Mouse (Mus musculus) lung, adult 2 months (tissue): ENCODE measurements around the gene Fancg. TPM values are rescaled to one million over a fixed set of nuclear protein-coding genes. Genes with fewer than 3 reads are reported as not detected.

Experiments used
- DNase-seq: peaks from one replicate; pipeline ENCODE4 v3.0.0; 2022
- H3K4me1 ChIP-seq: fragments of 200-500 bp; 2 replicates; pipeline ENCODE4 v1.6.1; 2011; ENCODE audit warnings: low read length; ENCODE audit not compliant: control insufficient read depth, insufficient read depth
- H3K4me3 ChIP-seq: fragments of 200-500 bp; replicated peaks from 2 replicates; pipeline ENCODE3; 2011; ENCODE audit warnings: low read depth, mild to moderate bottlenecking, control low read depth, low read length; ENCODE audit errors: extremely low read depth
- CTCF ChIP-seq: fragments of 200-500 bp; IDR thresholded peaks from 2 replicates; pipeline ENCODE4 v1.5.1; 2011; ENCODE audit warnings: mild to moderate bottlenecking, low read length, control low read depth; ENCODE audit not compliant: insufficient read depth
- POLR2A ChIP-seq: fragments of 200-500 bp; IDR thresholded peaks from 2 replicates; pipeline ENCODE4 v1.6.1; 2011; ENCODE audit warnings: low read depth, mild to moderate bottlenecking, control low read depth, low read length, borderline replicate concordance; ENCODE audit errors: extremely low read depth
- WGBS: fragments of 180-500 bp; shearing (Covaris S2); methylation state at CpG from one replicate; pipeline ENCODE4 v1.1.7; 2018; 5-methylcytosine and 5-hydroxymethylcytosine counted together
- polyA plus RNA-seq: library from polyadenylated mRNA; depleted of rRNA; stranded (reverse); fragments of >200 nt; gene quantifications from 2 replicates; pipeline ENCODE4 v1.2.3, GENCODE M21; 2012; rRNA removed

Gene Fancg
- 9.1 and 12.8 TPM in 2 replicates for polyA plus RNA-seq

DNA sequence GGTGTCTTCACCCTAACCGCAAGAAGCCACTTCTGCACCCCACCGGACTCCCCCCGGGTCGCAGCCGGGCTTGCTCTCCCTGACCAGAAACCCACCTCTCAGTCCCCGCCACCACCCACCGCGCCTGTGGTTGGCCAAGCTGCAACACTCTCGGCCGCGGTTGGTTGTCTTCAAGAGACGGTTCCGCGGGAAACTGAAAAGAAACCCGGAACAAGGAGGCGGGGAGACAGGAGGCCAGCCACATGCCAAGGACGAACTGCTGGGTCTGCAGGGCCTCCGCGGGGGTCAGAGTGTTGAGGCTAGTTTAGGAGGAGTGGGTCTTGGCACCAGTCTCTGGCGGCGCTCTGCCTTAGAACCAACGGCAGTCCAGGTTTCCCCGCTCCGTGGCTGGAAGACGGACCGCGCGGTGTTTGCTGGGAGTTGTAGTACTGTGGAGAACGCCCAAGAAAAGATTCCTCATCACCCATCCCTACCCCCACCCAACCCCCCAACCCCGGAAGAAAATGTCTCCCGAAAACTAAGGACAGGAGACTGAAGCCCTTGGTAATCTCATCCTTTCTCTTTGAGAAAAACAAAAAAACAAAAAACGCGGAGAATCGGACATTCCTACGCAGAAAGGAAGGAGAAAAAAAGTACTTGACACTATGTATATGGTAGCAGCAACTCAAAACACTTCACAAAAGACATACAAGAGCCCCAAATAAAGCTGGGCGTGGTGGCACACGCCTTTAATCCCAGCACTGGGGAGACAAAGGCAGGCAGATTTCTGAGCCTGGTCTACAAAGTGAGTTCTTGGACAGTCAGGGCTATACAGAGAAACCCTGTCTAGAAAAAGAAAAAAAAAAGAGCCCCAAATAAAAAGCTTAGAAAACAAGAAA, at the start of gene Fancg:
Gene Fancg (minus strand): TSS at position 346 of the 878 bp plus-strand sequence.
- peak; percentile 87 for DNase-seq
- H3K4me1 ChIP-seq, result no peaks in the 10 kb centered on the region; the same call in 1 of the 2 replicates
- TF ChIP-seq CTCF (no peak), POLR2A (0 out of 2 replicates have a peak, but pooled peaks have one; percentile 8)
- H3K4me3 ChIP-seq, result peak within 1 kb of the TSS; percentile 98
- WGBS, result under 1% methylated on average over 37 of the region's 37 CpGs

DNA sequence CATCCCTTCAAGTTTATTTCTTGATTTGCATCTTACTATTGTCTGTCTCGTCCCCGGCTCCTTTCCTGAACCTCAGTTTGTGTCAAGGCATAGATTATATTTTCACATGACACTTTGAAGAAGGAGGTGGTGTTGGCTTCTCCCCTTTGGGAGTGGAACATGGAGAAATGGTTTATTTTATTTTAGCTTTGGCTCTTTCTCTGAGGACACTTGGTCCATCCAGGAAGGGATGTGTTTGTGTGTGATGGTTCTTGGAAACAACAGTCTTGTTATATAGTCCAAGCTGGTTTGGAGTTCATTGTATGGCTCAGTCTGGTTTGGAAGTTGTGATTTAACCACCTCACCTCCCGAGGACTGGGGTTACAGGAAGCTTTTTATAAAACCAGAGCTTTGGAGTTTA, 49.4 kb upstream of the Fancg start:
- WGBS, result 23% methylated on average over 3 of the region's 3 CpGs
- Histone ChIP-seq H3K4me3 (no peak overlapping the region), H3K4me1 (0 out of 2 replicates have a peak, but pooled peaks cover 2% of the 10 kb centered on the region)
- TF ChIP-seq POLR2A (no peak), CTCF (no peak)
- no peak for DNase-seq

DNA sequence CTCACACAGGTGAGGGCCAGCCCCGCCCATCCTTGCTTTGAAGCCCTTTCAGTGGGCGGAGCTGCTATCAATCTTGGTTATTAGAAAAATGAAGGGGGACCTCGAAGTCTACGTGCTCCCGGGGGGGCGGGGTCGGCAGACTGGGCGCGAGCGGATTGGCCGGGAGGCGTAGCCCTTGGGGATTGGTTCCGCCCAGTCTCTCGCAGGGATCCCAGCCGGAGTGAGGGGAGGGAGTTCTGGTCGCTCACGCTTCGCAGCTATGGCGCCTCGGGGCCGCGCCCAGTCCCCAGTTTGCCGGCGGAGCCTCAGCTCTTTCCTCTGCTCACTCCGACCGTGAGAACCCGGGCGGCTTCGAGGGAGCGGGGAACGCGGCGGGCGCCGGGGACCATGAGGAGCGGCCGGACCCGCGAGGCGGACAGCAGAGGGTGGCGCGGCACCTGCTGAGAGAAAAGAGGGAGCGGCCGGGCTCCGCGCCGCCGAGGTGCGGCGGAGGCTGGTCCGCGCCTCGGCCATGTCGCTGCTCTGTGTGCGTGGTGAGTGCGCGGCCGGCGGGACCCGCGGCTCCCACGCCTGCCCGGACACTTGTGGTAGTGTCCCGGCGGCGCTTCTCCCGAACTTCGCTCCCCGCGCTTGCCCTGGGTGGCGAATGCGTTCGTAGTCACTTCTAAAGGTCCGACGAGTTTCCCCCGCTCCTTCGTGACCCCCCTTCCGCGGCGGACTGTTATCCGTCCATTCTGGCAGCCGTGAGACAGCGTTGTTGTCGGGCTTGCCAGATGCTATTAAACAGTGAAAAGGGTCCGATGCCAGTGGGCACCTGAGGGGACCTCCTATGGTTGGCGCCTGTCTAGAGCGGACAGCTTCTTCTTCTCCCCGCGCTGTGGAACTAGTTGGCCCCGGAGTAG, 48.7 kb upstream of the Fancg start, which contains the start of gene Unc13b:
Gene Unc13b (plus strand): TSS at position 201 of the 902 bp plus-strand sequence.
- Histone ChIP-seq H3K4me1 (0 out of 2 replicates have a peak, but pooled peaks cover 2% of the 10 kb centered on the region), H3K4me3 (peak within 1 kb of the TSS; percentile 80)
- TF ChIP-seq POLR2A (peak; percentile 83; the same call in 1 of the 2 replicates), CTCF (no peak)
- under 1% methylated on average over 88 of the region's 90 CpGs for WGBS
- peak; percentile 91 for DNase-seq

DNA sequence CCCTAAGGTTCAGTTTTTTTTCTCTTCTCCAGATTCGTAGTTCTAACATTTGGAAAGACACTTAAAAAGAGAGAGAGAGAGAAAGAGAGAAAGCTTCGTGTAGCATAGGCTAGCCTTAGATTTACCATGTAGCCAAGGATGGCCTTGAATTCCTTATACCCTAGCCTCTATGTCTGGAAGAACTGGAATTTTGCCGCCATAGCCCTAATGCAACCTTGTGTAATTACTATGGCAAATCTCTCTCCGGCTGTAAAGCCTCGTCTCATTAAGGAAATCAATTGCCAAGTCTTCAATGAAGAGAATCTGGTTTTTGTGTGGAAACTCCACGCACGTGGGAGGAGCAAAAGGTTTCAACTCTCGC, 48.1 kb upstream of the Fancg start:
- H3K4me1 ChIP-seq, result 0 out of 2 replicates have a peak, but pooled peaks cover 2% of the 10 kb centered on the region
- WGBS, result 20% methylated on average over 8 of the region's 8 CpGs
- no peak for DNase-seq
- peak overlapping the region; percentile 61 for H3K4me3 ChIP-seq
- TF ChIP-seq CTCF (no peak), POLR2A (no peak)

DNA sequence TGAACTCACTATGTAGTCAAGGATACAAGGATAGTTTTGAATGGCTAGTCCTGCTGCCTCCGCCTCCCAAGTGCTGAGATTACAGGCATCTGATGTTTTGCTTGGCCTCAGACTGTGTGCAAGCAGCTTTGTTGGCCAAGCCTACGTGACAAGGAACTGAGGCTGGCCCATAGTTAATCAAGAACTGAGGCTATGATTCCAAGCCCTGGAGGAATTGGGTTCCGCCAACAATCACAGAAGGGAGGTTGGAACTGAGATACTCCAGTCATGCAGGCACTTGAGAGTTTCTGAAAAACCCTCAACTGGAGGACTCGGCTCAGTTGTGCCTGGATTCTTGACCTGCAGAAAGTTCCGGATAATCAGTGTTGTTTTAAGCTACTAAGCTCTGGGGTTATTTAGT, 47.3 kb upstream of the Fancg start:
- no peak for DNase-seq
- TF ChIP-seq CTCF, result no peak
- no peak for TF ChIP-seq POLR2A
- WGBS, result 79% methylated on average over 5 of the region's 5 CpGs
- H3K4me3 ChIP-seq, result no peak overlapping the region
- 0 out of 2 replicates have a peak, but pooled peaks cover 2% of the 10 kb centered on the region for H3K4me1 ChIP-seq

DNA sequence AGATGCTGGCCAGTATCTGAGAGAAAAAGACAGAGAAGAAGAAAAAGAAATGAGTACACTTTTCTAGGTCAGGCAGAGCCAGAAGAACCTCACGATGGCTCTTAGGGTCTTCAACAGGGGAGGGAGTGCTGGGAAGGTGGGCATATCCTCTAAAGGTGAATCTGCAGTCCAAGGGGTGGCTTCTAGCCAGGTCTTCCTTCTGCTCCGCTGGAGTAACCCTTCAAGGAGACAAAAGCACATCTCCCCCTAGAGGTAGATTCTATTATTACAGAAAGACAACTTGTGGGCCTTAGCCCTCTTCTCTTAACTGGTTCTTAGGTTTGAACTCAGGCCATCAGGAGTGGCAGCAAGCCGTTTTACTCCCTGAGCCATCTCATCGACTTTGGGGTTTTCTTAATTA, 42.3 kb upstream of the Fancg start:
- TF ChIP-seq POLR2A, result no peak
- peak; percentile 35; the same call in 1 of the 2 replicates for TF ChIP-seq CTCF
- WGBS, result 10% methylated on average over 4 of the region's 4 CpGs
- Histone ChIP-seq H3K4me3 (no peak overlapping the region), H3K4me1 (no peaks in the 10 kb centered on the region; the same call in 1 of the 2 replicates)
- peak; percentile 39 for DNase-seq

DNA sequence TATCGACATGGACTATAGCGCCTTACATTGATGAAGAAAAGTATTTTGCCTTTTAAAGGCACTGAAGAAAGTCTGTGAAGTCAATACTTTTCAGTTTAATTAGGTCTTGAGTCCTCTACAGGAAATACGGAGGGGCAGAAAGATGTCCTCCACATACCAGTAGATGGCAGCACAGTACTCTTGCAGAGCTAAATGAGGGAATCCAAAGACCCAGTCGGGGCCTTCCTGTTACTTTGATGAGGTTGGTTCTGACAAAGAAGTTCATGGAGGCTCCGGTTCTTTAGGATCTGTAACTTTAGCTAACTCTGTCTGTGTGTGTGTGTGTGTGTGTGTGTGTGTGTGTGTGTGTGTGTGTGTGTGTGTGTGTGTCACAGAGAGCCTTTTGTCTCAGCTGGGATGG, 36.9 kb upstream of the Fancg start:
- 6% methylated on average over 5 of the region's 5 CpGs for WGBS
- H3K4me3 ChIP-seq, result no peak overlapping the region
- TF ChIP-seq CTCF, result peak; percentile 38; the same call in 1 of the 2 replicates
- no peak for TF ChIP-seq POLR2A
- peak; percentile 33 for DNase-seq
- peaks cover 12% of the 10 kb centered on the region for H3K4me1 ChIP-seq

DNA sequence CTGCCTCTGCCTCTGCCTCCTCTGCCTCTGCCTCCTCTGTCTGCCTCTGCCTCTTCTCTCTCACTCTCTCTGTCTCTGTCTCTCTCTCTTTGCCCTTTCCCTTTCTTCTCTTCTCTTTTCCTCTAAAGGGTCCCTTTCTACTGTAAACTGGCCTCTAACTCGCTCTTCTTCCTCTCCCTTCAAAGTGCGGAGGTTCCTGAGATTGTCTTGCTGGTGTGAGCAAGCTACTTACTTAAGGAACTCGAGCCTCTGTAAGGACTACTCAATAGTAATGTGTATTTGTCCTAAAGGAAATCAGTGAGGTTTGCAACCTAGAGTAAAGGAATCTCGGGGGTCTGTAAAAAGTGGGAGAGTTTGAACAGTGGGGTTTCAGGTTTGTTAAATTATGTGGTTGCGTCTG, 36.3 kb upstream of the Fancg start:
- 38% methylated on average over 5 of the region's 5 CpGs for WGBS
- H3K4me3 ChIP-seq, result no peak overlapping the region
- no peak for TF ChIP-seq CTCF
- no peak for TF ChIP-seq POLR2A
- DNase-seq, result no peak
- peaks cover 12% of the 10 kb centered on the region for H3K4me1 ChIP-seq

DNA sequence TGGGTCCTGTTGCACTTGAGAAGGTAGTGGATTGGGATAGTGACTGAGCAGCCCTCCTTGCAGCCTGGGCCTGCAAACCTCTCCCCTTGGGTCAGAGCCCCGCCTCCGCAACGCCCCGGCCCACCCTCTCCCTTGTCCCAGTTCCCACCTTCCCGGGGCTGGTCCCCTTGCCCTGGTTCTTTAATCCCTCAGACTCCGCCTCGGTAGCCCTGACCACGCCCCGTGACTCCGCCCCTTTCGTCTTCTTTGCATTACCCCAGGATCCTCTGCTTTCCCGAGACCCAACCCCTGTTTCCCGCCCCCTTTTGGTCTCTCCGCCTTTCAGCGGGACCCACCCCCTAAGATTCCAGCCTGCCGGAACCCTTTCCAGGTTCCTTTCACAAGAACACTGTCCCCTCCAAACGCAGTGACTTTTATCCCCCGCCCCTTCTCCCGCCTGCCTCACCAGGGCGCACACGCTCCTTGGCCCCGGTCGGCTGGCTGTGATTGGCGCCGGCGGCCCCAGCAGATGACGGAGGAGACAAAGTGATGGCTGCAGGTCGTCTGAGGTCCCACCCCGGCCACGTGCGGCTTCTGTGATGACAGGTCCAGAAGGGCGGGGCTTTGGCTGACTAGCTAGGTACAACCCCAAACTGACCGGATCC, 35.5 kb upstream of the Fancg start, which contains the start of gene Fam214b:
Gene Fam214b (minus strand): TSS at position 562 of the 644 bp plus-strand sequence.
- Histone ChIP-seq H3K4me3 (peak within 1 kb of the TSS; percentile 73), H3K4me1 (peaks cover 12% of the 10 kb centered on the region)
- under 1% methylated on average over 33 of the region's 33 CpGs for WGBS
- TF ChIP-seq POLR2A (peak; percentile 74; the same call in 1 of the 2 replicates), CTCF (no peak)
- peak; percentile 100 for DNase-seq
